Mouse (Mus musculus) neutrophil, adult 65 days (primary cell): ENCODE measurements around the gene Gm49403. TPM values are rescaled to one million over a fixed set of nuclear protein-coding genes. Genes with fewer than 3 reads are reported as not detected.

Experiments
- total RNA-seq: library from RNA; stranded (reverse); gene quantifications from 2 replicates; pipeline ENCODE4 v1.2.4, GENCODE M21; 2023

Gene Gm49403
- not detected in 2 replicates for total RNA-seq

GRCm38 (mm10) chr19:8883616-8884015 lies at the start of gene Gm49403, which contains the start of gene Lbhd1:
Gene Gm49403, plus strand, starts transcription at chr19:8883930.
Gene Lbhd1, plus strand, starts transcription at chr19:8883732.

DNA sequence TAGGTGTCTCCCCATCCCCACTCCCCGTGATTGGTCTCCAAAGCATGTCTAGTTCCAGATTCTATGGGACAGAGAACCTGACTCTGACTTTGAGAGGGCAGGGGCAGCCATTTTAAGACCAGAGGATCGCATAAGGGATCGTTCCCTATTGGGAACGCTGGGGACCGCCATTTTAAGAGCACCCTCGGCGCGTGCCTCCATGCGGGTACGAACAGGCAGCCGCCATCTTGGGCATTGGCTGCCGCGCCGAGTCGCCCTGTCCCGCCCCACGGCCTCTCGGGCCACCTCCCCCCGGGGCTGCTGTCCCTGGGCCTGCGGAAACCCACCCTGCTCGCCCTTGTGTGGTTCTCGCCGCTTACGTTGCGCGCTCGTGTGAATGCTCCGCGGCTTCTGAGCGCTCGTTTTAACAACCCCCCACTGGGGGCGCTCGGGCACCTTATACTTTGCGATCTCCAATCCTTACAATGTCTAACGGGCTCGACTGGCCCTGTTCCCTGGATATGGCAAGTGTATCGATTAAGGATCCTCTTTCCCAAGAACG lies 46.4 kb upstream of the Gm49403 start, which contains the start of gene Bscl2:
Bscl2 (plus strand) TSS at position 217 of the 541 bp plus-strand sequence.

GRCm38 (mm10) chr19:8839103-8839907 lies 44.4 kb upstream of the Gm49403 start, which contains the start of gene Gng3:
Gene Gng3, minus strand, starts transcription at chr19:8839194.

GRCm38 (mm10) chr19:8850402-8850901 lies 33.3 kb upstream of the Gm49403 start, which contains the start of gene Lrrn4cl:
Gene Lrrn4cl, plus strand, starts transcription at chr19:8850768.

GRCm38 (mm10) chr19:8871267-8872186 lies 12.2 kb upstream of the Gm49403 start, which contains the start of gene Ubxn1:
Gene Ubxn1, plus strand, starts transcription at chr19:8871496.

DNA sequence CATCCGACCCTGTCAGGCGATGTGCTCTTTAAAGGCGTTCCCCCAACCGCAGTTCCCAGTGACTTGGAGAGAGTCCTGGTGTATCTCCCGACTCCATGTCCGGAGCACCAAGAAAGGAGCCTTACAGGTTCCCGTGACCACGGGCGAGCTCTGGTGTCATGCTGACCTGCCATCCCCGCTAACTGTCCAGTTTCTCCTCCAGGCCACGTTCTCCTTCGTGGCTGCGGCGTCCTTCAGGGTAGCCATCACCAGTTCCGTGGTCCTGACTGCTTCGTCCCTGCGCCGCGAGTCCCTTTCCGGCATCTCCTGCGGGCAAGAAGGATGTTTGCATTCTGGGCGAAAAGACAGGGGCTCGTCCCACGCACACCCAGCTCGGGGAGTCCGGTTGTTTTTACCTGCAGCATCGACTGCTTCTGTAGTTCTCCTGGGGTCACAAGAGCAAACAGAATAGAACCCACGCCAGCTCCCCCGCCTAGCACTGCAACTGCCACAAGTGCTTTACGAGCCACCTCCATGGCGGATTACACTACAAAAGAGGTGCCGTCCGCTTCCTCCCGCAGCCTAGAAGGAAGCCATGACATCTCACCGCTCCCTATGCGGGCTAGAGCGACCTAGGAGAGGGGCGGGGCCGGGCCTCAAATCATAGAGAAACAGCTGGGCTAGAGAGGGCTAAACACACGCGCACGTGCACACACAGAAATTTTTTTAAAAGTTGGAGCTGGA lies 3.3 kb upstream of the Gm49403 start, which contains the start of gene Uqcc3:
Uqcc3 (minus strand) TSS at position 613 of the 723 bp plus-strand sequence.

GRCm38 (mm10) chr19:8888511-8889385 lies 5.0 kb downstream of the Gm49403 start, which contains the start of the genes 1810009A15Rik and Gm49416:
Gene 1810009A15Rik, plus strand, starts transcription at chr19:8888853.
Gene Gm49416, plus strand, starts transcription at chr19:8888926.

GRCm38 (mm10) chr19:8892829-8893766 lies 9.4 kb downstream of the Gm49403 start, which contains the start of gene Ints5:
Gene Ints5, plus strand, starts transcription at chr19:8893005.

DNA sequence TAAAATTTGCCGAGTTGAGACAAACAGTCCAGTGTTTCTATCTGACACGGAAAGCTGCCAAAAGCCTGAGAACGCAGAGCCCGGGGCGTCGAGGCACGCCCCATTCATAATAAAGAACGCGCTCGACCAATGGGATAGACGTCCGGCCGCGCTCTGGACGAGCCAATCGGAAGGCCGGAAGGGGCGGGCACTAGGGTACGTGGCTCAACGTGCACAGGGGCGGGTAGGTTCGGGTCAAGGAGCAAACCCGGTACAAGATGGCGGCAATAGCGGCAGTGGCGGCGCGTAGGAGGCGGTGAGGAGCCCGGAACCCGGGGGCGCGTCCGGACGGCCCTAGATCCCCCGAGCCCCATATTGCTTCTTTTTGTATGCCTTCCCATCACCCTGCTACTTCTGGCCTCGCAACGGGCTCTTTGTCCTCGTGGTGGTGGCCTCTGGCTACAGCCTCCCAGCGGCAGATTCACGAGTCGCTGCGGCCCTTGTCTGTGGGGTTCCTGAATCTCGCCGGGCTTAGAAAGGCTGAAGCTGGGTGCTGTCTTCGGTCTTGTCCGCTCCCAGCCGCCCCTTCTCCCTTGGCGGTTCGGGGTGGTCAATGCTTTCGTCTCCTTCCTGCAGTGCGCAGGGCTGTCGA lies 14.2 kb downstream of the Gm49403 start, which contains the start of gene Ganab:
Ganab (plus strand) TSS at position 207 of the 631 bp plus-strand sequence.

GRCm38 (mm10) chr19:8920073-8920736 lies 36.5 kb downstream of the Gm49403 start, which contains the start of gene B3gat3:
Gene B3gat3, plus strand, starts transcription at chr19:8920374.

DNA sequence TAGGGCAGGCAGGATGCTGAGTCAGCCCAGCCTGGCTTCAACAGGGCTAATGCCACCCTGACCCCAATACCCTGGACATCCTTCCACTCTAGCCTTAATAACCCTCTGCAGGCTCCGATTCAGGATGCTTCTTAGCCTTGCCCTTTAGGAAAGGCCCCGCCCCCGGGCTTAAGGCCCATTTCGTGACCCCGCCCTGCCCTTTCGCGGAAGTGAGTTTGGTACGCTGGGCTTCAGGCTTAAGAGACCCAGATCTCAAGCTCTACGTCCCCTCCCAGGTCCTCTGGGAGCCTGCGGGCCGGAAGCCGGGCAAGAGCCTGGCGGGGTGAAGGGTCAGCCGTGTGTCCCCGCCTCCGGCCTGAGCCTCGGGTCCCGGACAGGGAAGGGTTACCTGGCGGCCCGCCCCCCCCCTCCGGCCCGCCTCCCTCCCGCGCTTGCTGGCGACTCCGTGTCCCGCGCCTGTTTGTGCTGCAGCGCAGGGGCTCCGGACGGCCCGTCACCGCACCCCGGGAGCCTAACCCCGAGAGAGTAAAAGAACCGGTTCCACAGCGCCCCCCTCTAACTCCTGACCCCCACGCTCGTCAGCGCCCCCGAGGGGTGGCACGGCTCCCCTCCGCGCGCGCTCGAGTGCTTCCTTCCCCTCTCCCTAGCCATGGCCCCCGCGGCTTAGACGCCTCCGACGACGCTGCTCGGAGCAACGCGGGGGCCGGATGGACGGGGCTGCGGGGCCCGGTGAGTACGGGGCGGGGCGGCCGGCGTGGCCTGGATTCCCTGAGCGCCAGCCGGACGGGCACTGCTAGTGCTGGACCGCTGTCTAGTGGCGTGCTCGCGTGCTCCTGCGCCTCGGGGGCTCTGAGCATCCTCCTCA lies 45.7 kb downstream of the Gm49403 start, which contains the start of the genes Rom1 and Eml3:
Rom1 (minus strand) TSS at position 133 of the 865 bp plus-strand sequence.
Eml3 (plus strand) TSS at position 329 of the 865 bp plus-strand sequence.

Other genes with a start within 250 kb of the Gm49403 start
- gene Chrm1, start 220.1 kb upstream of the Gm49403 start, total RNA-seq, result 0.19 and 0.43 TPM in 2 replicates
- 158 and 184 TPM in 2 replicates for gene Slc3a2, start 160.6 kb upstream of the Gm49403 start, total RNA-seq
- gene Wdr74, start 148.1 kb upstream of the Gm49403 start, total RNA-seq, result 22.0 TPM in 2 replicates
- gene 1700092M07Rik, start 143.2 kb upstream of the Gm49403 start, total RNA-seq, result 1.00 and 1.5 TPM in 2 replicates
- gene Stx5a, start 142.5 kb upstream of the Gm49403 start, total RNA-seq, result 173 and 212 TPM in 2 replicates
- gene Nxf1, start 126.9 kb upstream of the Gm49403 start, total RNA-seq, result 146 and 190 TPM in 2 replicates
- 20.3 and 22.0 TPM in 2 replicates for gene Tmem223, start 112.9 kb upstream of the Gm49403 start, total RNA-seq
- gene Tmem179b, start 109.5 kb upstream of the Gm49403 start, total RNA-seq, result 52.4 and 65.2 TPM in 2 replicates
- gene Taf6l, start 97.5 kb upstream of the Gm49403 start, total RNA-seq, result 7.5 and 8.2 TPM in 2 replicates
- 36.0 and 36.7 TPM in 2 replicates for gene Polr2g, start 85.4 kb upstream of the Gm49403 start, total RNA-seq
- gene Zbtb3, start 81.4 kb upstream of the Gm49403 start, total RNA-seq, result 0.52 and 0.76 TPM in 2 replicates
- gene Ttc9c, start 64.6 kb upstream of the Gm49403 start, total RNA-seq, result 16.9 and 18.9 TPM in 2 replicates
- gene Hnrnpul2, start 63.9 kb upstream of the Gm49403 start, total RNA-seq, result 86.0 and 118 TPM in 2 replicates
- 1.4 TPM in 1 of 2 replicates, not detected in the other for gene AC129217.1, start 54.2 kb upstream of the Gm49403 start, total RNA-seq
- gene Bscl2, start 46.5 kb upstream of the Gm49403 start, total RNA-seq, result 43.3 and 49.7 TPM in 2 replicates
- not detected in 2 replicates for gene Gng3, start 44.7 kb upstream of the Gm49403 start, total RNA-seq
- gene Lrrn4cl, start 33.2 kb upstream of the Gm49403 start, total RNA-seq, result 0.27 and 0.57 TPM in 2 replicates
- gene Ubxn1, start 12.4 kb upstream of the Gm49403 start, total RNA-seq, result 89.2 and 93.8 TPM in 2 replicates
- gene Uqcc3, start 3.0 kb upstream of the Gm49403 start, total RNA-seq, result 15.4 and 22.1 TPM in 2 replicates
- gene Lbhd1, start 198 bp upstream of the Gm49403 start, total RNA-seq, result 1.8 and 10.2 TPM in 2 replicates
- 15.3 and 21.7 TPM in 2 replicates for gene 1810009A15Rik, start 4.9 kb downstream of the Gm49403 start, total RNA-seq
- 6.5 TPM in 1 of 2 replicates, not detected in the other for gene Gm49416, start 5.0 kb downstream of the Gm49403 start, total RNA-seq
- gene Ints5, start 9.1 kb downstream of the Gm49403 start, total RNA-seq, result 9.3 and 11.1 TPM in 2 replicates
- gene Ganab, start 14.1 kb downstream of the Gm49403 start, total RNA-seq, result 76.0 and 93.0 TPM in 2 replicates
- 29.7 and 35.6 TPM in 2 replicates for gene B3gat3, start 36.4 kb downstream of the Gm49403 start, total RNA-seq
- gene Rom1, start 45.4 kb downstream of the Gm49403 start, total RNA-seq, result 1.5 and 2.1 TPM in 2 replicates
- gene Eml3, start 45.6 kb downstream of the Gm49403 start, total RNA-seq, result 43.3 and 54.8 TPM in 2 replicates
- gene Mta2, start 57.9 kb downstream of the Gm49403 start, total RNA-seq, result 109 and 121 TPM in 2 replicates
- gene Tut1, start 69.9 kb downstream of the Gm49403 start, total RNA-seq, result 6.5 and 12.9 TPM in 2 replicates
- gene Eef1g, start 83.1 kb downstream of the Gm49403 start, total RNA-seq, result 85.1 and 106 TPM in 2 replicates
- gene Ahnak, start 105.4 kb downstream of the Gm49403 start, total RNA-seq, result 367 and 445 TPM in 2 replicates
- gene Scgb1a1, start 204.0 kb downstream of the Gm49403 start, total RNA-seq, result not detected in 2 replicates